Mouse (Mus musculus) midbrain, embryonic 12.5 days (tissue): ENCODE measurements at regions not wholly inside any gene's neighbourhood (a gene's known extent, or its start where the extent isn't known, plus 50 kb on each side); places are given as distances from the start of the nearest gene placed in this dataset.
"Not testable (repeated sequence)": the region's sequence is repeated elsewhere in the genome, so short reads cannot be mapped to it uniquely, and the experiment has no call there.

Source experiments
- ATAC-seq: fragments of 200-750 bp; cut with Nextera tagmentation; 2 replicates; pipeline ENCODE4 v1.8.0; 2017; ENCODE audit warnings: low read depth, moderate TSS enrichment, moderate library complexity; ENCODE audit not compliant: low FRiP score
- H3K27ac ChIP-seq: fragments of 300-500 bp; sonication (generic); replicated peaks from 2 replicates; pipeline ENCODE4 v1.5.1; 2016; ENCODE audit warnings: mild to moderate bottlenecking
- H3K27me3 ChIP-seq: fragments of 300-500 bp; sonication (generic); 2 replicates; pipeline ENCODE4 v1.6.1; 2016; ENCODE audit warnings: mild to moderate bottlenecking
- H3K36me3 ChIP-seq: fragments of 300-500 bp; sonication (generic); 2 replicates; pipeline ENCODE4 v1.6.1; 2016
- H3K4me1 ChIP-seq: fragments of 300-500 bp; sonication (generic); 2 replicates; pipeline ENCODE4 v1.6.1; 2016
- H3K4me2 ChIP-seq: fragments of 300-500 bp; sonication (generic); replicated peaks from 2 replicates; pipeline ENCODE4 v1.6.1; 2016; ENCODE audit warnings: mild to moderate bottlenecking, moderate library complexity
- H3K4me3 ChIP-seq: fragments of 300-500 bp; sonication (generic); 2 replicates; pipeline ENCODE4 v1.5.1; 2016; ENCODE audit warnings: mild to moderate bottlenecking
- H3K9ac ChIP-seq: fragments of 300-500 bp; sonication (generic); replicated peaks from 2 replicates; pipeline ENCODE4 v1.6.1; 2016; ENCODE audit warnings: mild to moderate bottlenecking, moderate library complexity
- H3K9me3 ChIP-seq: fragments of 300-500 bp; sonication (generic); 2 replicates; pipeline ENCODE4 v1.6.1; 2016; ENCODE audit warnings: mild to moderate bottlenecking
- WGBS: fragments of 180-500 bp; shearing (Covaris S2); methylation state at CpG from one replicate; pipeline ENCODE4 v1.1.7; 2016; 5-methylcytosine and 5-hydroxymethylcytosine counted together

DNA sequence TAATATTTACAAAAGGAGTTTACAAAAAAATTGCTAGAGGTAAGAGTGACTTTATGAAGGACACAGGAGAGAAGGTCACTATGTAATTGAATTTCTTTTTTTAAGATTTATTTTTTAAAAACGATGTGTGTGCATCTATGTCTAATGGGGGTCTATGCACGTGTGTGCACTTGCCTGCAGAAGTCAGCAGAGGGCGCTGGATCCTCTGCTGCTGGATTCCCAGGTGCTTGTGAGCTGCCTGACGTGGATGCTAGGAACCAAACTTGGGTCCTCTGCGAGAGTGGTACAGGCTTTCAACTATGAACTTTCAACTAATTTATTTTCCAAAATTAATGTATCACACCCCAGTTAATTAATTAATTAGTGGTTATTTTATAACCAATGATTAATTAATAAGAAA is 85.0 kb downstream of the Glrx3 start:
- H3K4me3 ChIP-seq = no peak overlapping the region
- no peaks in the 10 kb centered on the region for H3K4me1 ChIP-seq
- 80% methylated on average over 5 of the region's 5 CpGs for WGBS
- no peak for ATAC-seq
- H3K27me3 ChIP-seq = no peaks in the 10 kb centered on the region
- no peak overlapping the region for H3K27ac ChIP-seq
- H3K9me3 ChIP-seq = no peaks in the 10 kb centered on the region
- H3K36me3 ChIP-seq = no peaks in the 10 kb centered on the region
- no peak overlapping the region for H3K4me2 ChIP-seq
- H3K9ac ChIP-seq = no peak overlapping the region

DNA sequence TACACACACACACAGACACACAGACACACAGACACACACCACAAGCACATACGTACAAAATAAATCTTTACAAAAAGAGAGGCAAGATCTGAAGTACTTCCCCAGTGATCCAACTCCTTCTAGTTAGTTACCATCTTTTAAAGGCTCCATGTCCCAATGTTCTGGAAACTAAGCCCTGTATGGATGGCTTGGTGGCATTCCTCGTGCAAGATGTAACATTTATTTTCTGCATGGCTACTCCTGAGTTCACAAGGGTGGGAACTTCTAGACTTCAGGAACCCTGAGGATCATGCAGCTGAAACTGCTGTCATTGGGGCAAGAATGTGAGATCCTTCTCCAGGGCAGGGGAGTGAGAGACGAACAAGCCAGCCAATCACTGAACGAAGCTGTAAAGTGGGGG is 96.1 kb downstream of the Glrx3 start:
- no peaks in the 10 kb centered on the region for H3K9me3 ChIP-seq
- no peak for ATAC-seq

DNA sequence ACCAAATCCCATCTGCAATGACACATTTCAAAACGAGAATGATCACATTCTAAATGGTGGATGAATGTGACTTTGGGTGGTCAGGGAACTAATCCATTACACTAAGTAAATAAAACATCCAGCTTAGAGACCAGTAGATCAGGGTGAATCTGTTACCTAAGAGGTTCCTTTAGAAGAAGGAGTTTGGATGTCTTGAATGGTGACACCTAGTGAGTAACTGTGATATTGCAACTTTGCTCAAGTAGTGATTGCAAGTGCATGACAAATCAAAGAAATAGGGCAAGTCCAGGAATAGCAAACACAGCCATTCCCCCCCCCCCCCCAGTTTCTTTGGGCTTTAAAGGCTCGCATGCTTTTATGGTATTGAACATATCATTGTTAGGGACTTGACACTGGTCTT is 112.6 kb downstream of the Glrx3 start:
- no peaks in the 10 kb centered on the region for H3K9me3 ChIP-seq
- no peak overlapping the region for H3K27ac ChIP-seq
- H3K4me2 ChIP-seq = no peak overlapping the region
- no peak overlapping the region for H3K4me3 ChIP-seq
- H3K9ac ChIP-seq = no peak overlapping the region
- no peaks in the 10 kb centered on the region for H3K4me1 ChIP-seq
- 39% methylated on average over 2 of the region's 2 CpGs for WGBS
- ATAC-seq = no peak
- H3K36me3 ChIP-seq = no peaks in the 10 kb centered on the region
- no peaks in the 10 kb centered on the region for H3K27me3 ChIP-seq

More for the DNA sequence above, 96.1 kb downstream of the Glrx3 start:
- Histone ChIP-seq H3K4me1 (no peaks in the 10 kb centered on the region), H3K4me2 (no peak overlapping the region), H3K36me3 (no peaks in the 10 kb centered on the region), H3K27me3 (no peaks in the 10 kb centered on the region), H3K27ac (no peak overlapping the region), H3K4me3 (no peak overlapping the region), H3K9ac (no peak overlapping the region)
- 80% methylated on average over 4 of the region's 4 CpGs for WGBS

DNA sequence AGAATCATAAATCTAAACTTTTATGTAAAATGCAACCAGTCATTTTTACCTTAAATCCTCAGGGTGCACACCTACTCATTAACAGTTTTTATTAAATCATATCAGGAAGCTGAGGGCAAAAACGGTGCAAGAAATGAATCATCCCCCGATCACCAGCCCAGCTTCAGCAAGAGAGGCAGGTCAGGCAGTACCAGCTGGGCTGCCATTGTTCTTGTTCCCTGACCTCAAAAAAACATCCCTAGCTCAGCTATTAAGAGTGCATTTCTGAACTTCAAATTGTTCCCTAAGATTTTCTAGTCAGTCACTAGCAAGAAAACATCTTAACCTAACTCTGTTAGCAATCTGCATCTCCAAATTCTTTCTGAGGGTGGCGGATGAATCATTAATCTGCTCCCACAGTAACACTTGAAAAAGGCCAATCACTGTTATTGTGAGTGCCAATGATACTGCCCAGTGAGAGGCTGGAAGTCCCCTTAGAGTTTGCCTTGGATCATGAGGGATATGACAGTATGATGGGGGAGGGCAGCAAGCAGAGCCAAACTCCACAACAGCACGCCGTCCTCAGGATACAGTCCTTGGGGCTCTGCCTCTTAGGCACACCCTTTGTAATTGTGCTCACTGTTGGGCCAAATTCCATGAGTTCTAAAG is 115.3 kb downstream of the Glrx3 start:
- peaks cover 5% of the 10 kb centered on the region; the same call in 1 of the 2 replicates for H3K4me1 ChIP-seq
- no peak for ATAC-seq

DNA sequence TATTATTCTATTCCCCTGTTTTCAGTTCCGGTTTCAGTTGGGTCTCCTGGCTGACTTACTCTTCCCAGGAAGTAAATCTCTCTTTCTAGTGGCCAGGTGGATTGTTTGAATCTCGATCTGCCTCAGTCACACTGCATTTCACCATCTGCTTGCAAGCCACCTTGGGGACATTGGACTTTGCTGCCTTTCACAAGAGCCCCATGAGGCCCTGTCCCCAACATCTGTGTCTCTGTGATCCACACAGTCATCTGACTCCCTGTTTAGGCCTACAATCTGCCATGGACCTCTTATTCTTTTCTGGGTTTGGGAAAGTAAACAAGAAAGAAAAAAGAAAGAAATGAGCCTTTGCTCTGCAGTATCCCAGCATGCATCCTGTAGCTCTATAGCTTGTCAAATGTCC is 118.1 kb downstream of the Glrx3 start:
- no peak for ATAC-seq
- H3K27ac ChIP-seq = peak overlapping the region; percentile 35; the same call in 1 of the 2 replicates

More for the DNA sequence above, 115.3 kb downstream of the Glrx3 start:
- Histone ChIP-seq H3K9me3 (no peaks in the 10 kb centered on the region), H3K9ac (no peak overlapping the region), H3K27ac (no peak overlapping the region), H3K4me3 (no peak overlapping the region), H3K27me3 (no peaks in the 10 kb centered on the region), H3K36me3 (no peaks in the 10 kb centered on the region), H3K4me2 (no peak overlapping the region)
- WGBS = 72% methylated on average over 5 of the region's 5 CpGs

DNA sequence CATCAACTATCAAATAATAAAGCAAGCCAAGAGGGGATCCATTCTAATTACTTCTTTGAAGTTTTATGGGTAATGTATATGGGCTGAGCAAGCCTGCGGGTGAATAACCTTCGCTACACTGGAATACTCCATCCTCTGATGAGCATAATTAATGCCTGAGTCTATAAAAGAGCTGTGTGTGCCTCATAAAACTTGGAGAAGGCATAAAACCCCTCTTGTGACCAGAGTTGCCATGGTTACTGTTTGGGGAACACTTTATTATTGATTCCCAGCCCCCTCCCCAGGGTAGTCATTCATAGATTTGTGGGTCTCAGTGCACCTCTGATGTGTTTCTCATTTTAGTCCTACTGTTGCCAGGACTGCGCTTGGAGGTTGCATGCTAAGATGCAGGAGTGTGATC is 120.0 kb downstream of the Glrx3 start:
- H3K4me1 ChIP-seq = peaks cover 5% of the 10 kb centered on the region; the same call in 1 of the 2 replicates
- H3K4me2 ChIP-seq = no peak overlapping the region
- no peak overlapping the region for H3K27ac ChIP-seq
- H3K9me3 ChIP-seq = no peaks in the 10 kb centered on the region
- no peaks in the 10 kb centered on the region for H3K27me3 ChIP-seq
- no peak overlapping the region for H3K9ac ChIP-seq
- 92% methylated on average over 3 of the region's 3 CpGs for WGBS
- no peak for ATAC-seq
- no peaks in the 10 kb centered on the region for H3K36me3 ChIP-seq
- no peak overlapping the region for H3K4me3 ChIP-seq

More for the DNA sequence above, 118.1 kb downstream of the Glrx3 start:
- Histone ChIP-seq H3K4me3 (no peak overlapping the region), H3K9me3 (no peaks in the 10 kb centered on the region), H3K9ac (no peak overlapping the region), H3K4me2 (no peak overlapping the region), H3K27me3 (no peaks in the 10 kb centered on the region), H3K36me3 (no peaks in the 10 kb centered on the region), H3K4me1 (peaks cover 5% of the 10 kb centered on the region; the same call in 1 of the 2 replicates)
- WGBS = 43% methylated on average over 2 of the region's 2 CpGs

DNA sequence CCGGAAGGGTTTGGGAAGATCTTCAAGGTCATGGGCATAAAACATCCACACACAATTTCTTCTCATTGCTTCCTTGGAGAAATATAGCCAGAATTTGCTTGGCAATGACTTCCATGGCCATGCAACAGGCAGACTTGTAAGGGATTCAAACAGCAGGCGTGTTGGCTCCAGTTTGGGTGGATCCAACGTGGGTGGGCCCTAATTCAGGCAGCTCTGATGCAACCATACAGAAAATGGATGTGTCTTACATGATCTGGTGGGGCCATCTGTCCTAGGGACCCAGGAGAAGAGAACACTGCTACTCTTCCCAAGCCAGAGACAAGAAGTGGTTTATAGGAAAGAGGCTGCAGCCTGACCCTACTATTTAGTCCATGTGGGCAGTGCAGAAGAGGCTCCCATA is 121.5 kb downstream of the Glrx3 start:
- no peaks in the 10 kb centered on the region for H3K9me3 ChIP-seq
- H3K4me2 ChIP-seq = no peak overlapping the region
- H3K36me3 ChIP-seq = no peaks in the 10 kb centered on the region
- no peak overlapping the region for H3K9ac ChIP-seq
- no peak overlapping the region for H3K4me3 ChIP-seq
- WGBS = 91% methylated on average over 3 of the region's 3 CpGs
- no peaks in the 10 kb centered on the region for H3K27me3 ChIP-seq
- peaks cover 5% of the 10 kb centered on the region; the same call in 1 of the 2 replicates for H3K4me1 ChIP-seq
- H3K27ac ChIP-seq = no peak overlapping the region
- no peak for ATAC-seq

- no peaks in the 10 kb centered on the region for H3K4me1 ChIP-seq
- H3K9ac ChIP-seq = no peak overlapping the region
- ATAC-seq = no peak
- no peaks in the 10 kb centered on the region for H3K36me3 ChIP-seq
- H3K27me3 ChIP-seq = no peaks in the 10 kb centered on the region
- H3K27ac ChIP-seq = no peak overlapping the region
- H3K9me3 ChIP-seq = no peaks in the 10 kb centered on the region
- H3K4me3 ChIP-seq = no peak overlapping the region
- H3K4me2 ChIP-seq = no peak overlapping the region
- 81% methylated on average over 2 of the region's 2 CpGs for WGBS
These were observed 132.8 kb downstream of the Glrx3 start for GRCm38 (mm10) chr7:137570199-137570598.

DNA sequence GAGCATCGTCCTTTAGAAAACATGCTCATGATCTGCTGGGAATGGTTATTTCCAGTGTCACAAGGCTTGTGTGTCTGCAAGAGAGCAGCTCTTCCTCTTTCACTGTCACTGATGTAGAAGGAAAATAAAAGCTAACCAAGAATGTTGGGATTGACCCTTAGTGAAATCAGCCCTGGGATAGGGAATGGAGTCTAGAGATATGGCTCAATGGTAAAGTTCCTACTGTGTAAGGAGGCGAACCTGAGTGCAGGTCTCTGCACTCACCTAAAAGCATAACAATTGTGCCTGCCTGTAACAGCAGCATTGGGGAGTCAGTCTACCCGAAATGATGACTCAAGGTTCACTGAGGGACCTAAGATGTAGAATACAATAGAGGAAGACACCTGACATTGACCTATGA is 138.1 kb downstream of the Glrx3 start:
- Histone ChIP-seq H3K4me1 (no peaks in the 10 kb centered on the region), H3K27me3 (no peaks in the 10 kb centered on the region), H3K4me2 (no peak overlapping the region), H3K9me3 (no peaks in the 10 kb centered on the region), H3K4me3 (no peak overlapping the region), H3K36me3 (no peaks in the 10 kb centered on the region), H3K27ac (no peak overlapping the region), H3K9ac (no peak overlapping the region)
- WGBS = 77% methylated on average over 3 of the region's 3 CpGs
- ATAC-seq = no peak

DNA sequence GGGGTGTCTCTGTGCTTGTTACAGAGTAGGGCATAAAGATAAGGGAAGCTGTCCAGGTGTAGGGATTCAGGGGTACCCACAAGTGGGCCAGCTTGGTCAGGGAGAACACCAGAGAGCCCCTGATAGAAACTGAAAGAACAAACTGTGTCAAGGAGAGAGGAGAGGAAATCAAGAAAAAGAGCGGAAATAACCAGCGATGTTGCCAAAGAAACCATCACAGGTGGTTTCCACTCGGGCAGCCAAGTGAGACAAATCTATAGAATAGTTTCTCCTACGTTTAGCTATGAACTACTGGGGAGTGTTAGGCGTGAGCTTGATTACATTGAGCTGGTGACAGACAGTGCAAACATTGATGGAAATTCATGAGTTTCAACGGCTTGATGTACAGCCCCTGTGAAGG is 138.8 kb downstream of the Glrx3 start:
- Histone ChIP-seq H3K36me3 (no peaks in the 10 kb centered on the region), H3K4me2 (no peak overlapping the region), H3K27ac (no peak overlapping the region), H3K4me3 (no peak overlapping the region), H3K9ac (no peak overlapping the region), H3K27me3 (no peaks in the 10 kb centered on the region), H3K4me1 (no peaks in the 10 kb centered on the region), H3K9me3 (no peaks in the 10 kb centered on the region)
- 54% methylated on average over 6 of the region's 6 CpGs for WGBS
- ATAC-seq = no peak

- H3K4me1 ChIP-seq = no peaks in the 10 kb centered on the region
- no peaks in the 10 kb centered on the region for H3K9me3 ChIP-seq
- no peak for ATAC-seq
- H3K27ac ChIP-seq = no peak overlapping the region
- no peak overlapping the region for H3K4me3 ChIP-seq
- no peaks in the 10 kb centered on the region for H3K27me3 ChIP-seq
- no peak overlapping the region for H3K4me2 ChIP-seq
- WGBS = 88% methylated on average over 2 of the region's 2 CpGs
- H3K9ac ChIP-seq = no peak overlapping the region
- H3K36me3 ChIP-seq = no peaks in the 10 kb centered on the region
These were observed 146.1 kb downstream of the Glrx3 start for GRCm38 (mm10) chr7:137583556-137583955.

DNA sequence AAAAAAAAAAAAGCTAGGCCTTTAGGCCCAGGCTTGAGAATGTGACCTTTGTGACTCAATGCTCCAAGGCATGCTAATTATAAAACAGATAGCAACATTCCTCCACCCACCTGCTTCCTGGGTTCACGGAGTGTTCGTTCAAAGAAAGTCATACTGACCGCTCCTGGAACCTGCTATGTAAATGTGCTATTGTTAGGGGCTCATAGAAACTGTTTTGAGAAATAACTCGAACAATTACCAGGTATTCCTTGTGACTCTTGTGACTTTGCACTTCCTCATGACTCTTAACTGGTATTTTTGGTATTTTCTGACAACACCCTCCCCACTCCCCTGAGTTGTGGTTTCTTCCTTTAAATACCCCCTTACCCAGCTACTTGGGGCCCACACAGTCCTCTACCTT is 147.5 kb downstream of the Glrx3 start:
- H3K4me1 ChIP-seq, ATAC-seq, H3K9me3 ChIP-seq, H3K27ac ChIP-seq, H3K4me3 ChIP-seq, H3K9ac ChIP-seq, H3K27me3 ChIP-seq, H3K4me2 ChIP-seq, H3K36me3 ChIP-seq: not testable (repeated sequence)
- 90% methylated on average over 4 of the region's 4 CpGs for WGBS

DNA sequence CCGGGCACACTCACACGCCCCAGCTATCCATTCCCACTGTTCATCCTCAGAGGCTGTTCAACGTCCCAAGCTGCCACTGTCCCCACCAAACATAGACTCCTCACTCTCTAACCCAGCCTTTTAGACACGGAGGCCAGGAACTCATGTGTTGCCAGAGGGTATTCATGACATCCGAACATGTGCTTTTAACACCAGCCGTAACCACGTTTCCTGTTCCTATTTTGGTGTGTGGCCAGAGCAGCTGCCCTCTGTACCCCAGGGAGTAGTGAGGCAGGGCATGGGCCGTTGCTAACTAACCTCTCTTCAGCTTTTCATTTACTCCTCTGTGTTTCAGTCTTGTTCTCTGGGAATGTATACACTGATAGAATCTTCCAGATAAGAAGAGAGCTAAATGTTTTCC is 156.2 kb downstream of the Glrx3 start:
- H3K27ac ChIP-seq = no peak overlapping the region
- WGBS = 72% methylated on average over 8 of the region's 8 CpGs
- H3K36me3 ChIP-seq = no peaks in the 10 kb centered on the region
- no peak overlapping the region for H3K4me3 ChIP-seq
- no peaks in the 10 kb centered on the region for H3K4me1 ChIP-seq
- no peak for ATAC-seq
- no peaks in the 10 kb centered on the region; the same call in 1 of the 2 replicates for H3K27me3 ChIP-seq
- H3K9ac ChIP-seq = no peak overlapping the region
- no peaks in the 10 kb centered on the region for H3K9me3 ChIP-seq
- H3K4me2 ChIP-seq = no peak overlapping the region
